Mouse (Mus musculus) adrenal gland (tissue): Measurements from ENCODE around the gene Snx27.

ENCODE experiments used
- intact Hi-C: fragments of 180-260 bp; cut with DNase I; formaldehyde crosslinking; loops from one replicate; pipeline ENCODE4 v1.15.1; 2025

Snx27 gene

DNA sequence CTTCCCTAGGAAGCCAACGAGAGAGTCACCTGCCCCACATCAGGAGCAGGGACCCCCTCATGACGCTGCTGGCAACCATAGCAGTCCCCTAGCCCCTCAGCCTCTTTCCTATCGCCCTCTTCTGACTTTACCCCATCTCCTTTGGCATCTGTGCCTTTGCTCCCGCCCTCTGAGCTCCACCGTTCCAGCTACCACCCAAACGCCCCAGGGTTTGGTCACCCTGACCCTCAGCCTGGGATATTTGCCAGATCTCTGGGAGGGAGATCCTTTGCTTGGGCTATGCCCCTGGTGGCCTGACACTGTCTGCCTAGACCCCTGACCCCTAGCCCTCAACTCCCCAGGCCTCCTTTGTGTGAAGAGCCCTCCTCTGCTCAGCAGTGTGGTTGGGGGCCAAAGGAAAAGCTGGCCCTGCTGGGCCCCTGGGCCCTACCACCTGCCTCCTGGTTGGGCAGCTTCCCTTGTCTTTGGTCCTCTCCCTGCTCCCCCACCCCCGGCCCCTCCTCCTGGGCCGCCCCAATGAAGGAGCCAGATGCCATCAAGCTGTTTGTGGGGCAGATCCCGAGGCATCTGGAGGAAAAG is 103.8 kb downstream of the Snx27 start:
- intact Hi-C loops, result no loop called here

DNA sequence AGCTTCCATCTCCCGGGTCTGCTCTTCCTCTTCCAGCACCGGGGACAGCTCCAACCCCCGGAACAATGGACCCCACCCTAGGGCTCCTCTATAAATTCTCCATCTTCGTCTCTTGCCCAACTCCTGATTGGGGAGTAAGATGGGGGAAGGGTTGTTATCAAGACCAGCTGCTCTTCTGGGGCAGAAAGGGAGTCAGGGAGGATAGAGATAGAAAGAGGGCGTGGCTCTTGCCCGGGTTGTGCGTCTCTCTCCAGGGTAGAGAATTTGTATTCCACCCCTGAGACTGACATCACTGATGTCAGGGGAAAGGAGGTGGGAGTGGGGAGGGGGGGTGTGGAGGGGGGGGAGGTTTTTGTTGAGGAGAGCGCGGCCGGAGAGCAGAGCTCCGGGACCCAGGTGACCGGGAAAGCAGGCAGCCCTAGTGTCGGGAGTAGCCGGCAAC is 104.5 kb downstream of the Snx27 start, which contains the start of gene Celf3:
Gene Celf3, plus strand, starts transcription at position 315 of the 442 bp plus-strand sequence.
- intact Hi-C loops, result no loop called here

GRCm38 (mm10) chr3:94477444-94477843 is 105.1 kb downstream of the Snx27 start:
- intact Hi-C loops, result no loop called here

GRCm38 (mm10) chr3:94476301-94477035 is 106.0 kb downstream of the Snx27 start:
- intact Hi-C loops, result no loop called here

GRCm38 (mm10) chr3:94473567-94474232 is 108.8 kb downstream of the Snx27 start:
- intact Hi-C loops, result no loop called here

DNA sequence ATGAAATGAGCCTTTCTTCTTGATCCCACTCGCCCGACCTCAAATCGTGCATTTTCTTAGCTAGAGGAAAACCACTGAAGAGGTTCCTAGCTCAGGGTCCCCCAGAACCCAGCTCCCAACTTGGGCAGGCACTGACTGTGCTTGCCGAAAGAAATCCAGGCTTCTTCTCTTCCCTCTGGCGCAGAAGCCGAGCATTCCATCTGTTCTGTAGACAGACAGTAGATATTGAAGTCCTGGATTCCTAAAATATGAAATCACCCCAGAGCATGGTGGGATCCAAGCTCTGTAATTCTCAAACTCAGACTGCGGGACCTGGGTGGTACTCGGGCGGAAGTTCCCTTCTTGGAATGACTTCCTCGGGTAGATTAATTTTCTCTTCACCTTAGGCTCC is 109.4 kb downstream of the Snx27 start:
- intact Hi-C loops, result no loop called here

GRCm38 (mm10) chr3:94472447-94473114 is 109.9 kb downstream of the Snx27 start:
- intact Hi-C loops, result no loop called here

- intact Hi-C loops, result no loop called here
Measured at GRCm38 (mm10) chr3:94468931-94469330, 113.6 kb downstream of the Snx27 start.

- intact Hi-C loops, result no loop called here
Measured at GRCm38 (mm10) chr3:94465632-94466430, 116.7 kb downstream of the Snx27 start.

GRCm38 (mm10) chr3:94463926-94464578 is 118.5 kb downstream of the Snx27 start:
- intact Hi-C loops, result no loop called here

DNA sequence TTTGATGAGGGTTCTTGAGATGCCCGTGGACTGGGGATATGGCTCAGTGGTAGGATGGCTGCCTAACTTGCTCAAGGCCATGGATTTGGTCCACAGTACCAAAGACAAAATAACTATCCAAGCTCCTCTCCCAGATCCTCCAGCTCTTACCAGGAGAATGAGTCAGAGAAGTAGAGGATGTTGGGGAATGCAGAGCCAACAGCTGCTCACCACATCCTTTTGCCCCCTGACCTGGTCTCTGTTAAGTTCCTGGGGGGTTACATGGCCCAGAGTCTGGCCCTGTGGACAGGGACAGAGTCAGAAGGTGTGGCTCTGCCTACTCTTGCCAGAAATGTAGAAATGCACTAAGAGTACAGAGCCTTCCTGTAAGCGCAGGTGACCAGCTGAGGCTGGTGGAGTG is 122.7 kb downstream of the Snx27 start:
- intact Hi-C loops, result no loop called here

GRCm38 (mm10) chr3:94457055-94457454 is 125.5 kb downstream of the Snx27 start:
- intact Hi-C loops, result loop anchor here (2.0 kb wide), 1 partner anchor 146 kb away; no protein-coding TSS in a partner anchor

- intact Hi-C loops, result loop anchor here (1.0 to 2.0 kb wide), 2 partner anchors 46 to 146 kb away; no protein-coding TSS in a partner anchor
Measured at GRCm38 (mm10) chr3:94456529-94457000, 126.0 kb downstream of the Snx27 start.

GRCm38 (mm10) chr3:94449377-94449776 is 133.1 kb downstream of the Snx27 start:
- intact Hi-C loops, result no loop called here
